Mouse (Mus musculus): Measurements from ENCODE around the gene Tmem119. TPM values are rescaled to one million over a fixed set of nuclear protein-coding genes. Genes with fewer than 3 reads are reported as not detected.
A peak's percentile ranks its signal among the peaks of the same experiment; 100 is the strongest.

Gene Tmem119
- 112 and 131 TPM in 2 replicates for polyA plus RNA-seq (2014; fragmentation: Nextera tagmentation; extraction: Ambion mirVana)

DNA sequence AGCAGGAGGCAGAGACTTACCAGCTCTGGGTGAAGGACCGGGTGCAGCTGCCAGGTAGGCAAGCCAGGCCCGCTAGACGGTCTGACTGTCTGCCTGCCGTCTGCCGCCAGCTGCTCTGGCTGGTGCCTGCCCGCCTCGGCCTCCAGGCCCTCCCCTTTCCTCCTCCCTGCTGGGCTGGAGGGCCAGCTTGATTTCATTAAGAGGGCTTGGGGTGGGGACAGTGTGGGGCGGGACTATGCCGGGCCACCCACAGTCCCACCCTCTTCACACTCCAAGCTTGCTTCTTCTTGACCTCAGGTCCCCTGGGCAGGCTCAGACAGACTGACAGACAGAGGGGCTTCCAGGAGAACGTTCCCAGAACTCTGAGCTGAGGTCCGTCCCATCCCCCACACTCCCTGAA, at the start of gene Tmem119:
Gene Tmem119, minus strand, starts transcription at position 237 of the 400 bp plus-strand sequence.
- Histone ChIP-seq H3K9me3 (ENCODE audit: control insufficient read depth, low read length) (no peaks in the 10 kb centered on the region), H3K36me3 (ENCODE audit: control insufficient read depth, insufficient read depth, low read length) (peaks cover 1% of the 10 kb centered on the region; the same call in 1 of the 2 replicates), H3K4me2 (ENCODE audit: low read depth, severe bottlenecking) (peak within 1 kb of the TSS; percentile 91), H3K9ac (ENCODE audit: low read length) (peak within 1 kb of the TSS; percentile 66), H3K4me3 (ENCODE audit: low read depth, low read length) (peak within 1 kb of the TSS; percentile 57), H3K27ac (replicated peaks; ENCODE audit: low read depth, low read length) (peak within 1 kb of the TSS; percentile 93), H3K27me3 (ENCODE audit: control insufficient read depth, insufficient read depth, low read length) (no peaks in the 10 kb centered on the region), H3K4me1 (ENCODE audit: control insufficient read depth, insufficient read depth, low read length) (peaks cover 54% of the 10 kb centered on the region)
- ATAC-seq (ENCODE audit: insufficient number of reproducible peaks, low FRiP score, low TSS enrichment, low read depth) (peak; percentile 83), DNase-seq (ENCODE audit: low spot score) (peak; percentile 91)
- 0% methylated on average over 11 of the region's 11 CpGs for WGBS

DNA sequence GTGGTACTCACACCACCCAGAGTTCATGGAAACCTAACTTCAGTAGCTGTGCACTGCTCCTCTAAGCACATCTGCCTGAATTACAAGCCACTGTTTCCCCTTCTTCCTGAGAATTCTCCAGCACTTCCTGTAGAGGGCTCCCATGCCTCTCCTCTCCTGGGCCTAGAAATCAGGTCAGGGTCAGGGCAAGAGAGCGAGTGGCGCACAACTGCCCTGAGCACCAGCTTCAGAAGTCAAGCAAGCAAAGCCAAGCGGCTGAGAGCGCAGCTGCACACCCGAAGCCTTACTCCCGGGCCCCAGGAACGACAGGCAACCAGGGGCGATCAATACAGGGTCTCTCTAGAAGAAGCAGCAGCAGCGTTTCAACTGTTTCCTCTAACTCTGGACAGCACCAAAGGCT, 47.3 kb upstream of the Tmem119 start:
- DNase-seq (ENCODE audit: low spot score) (no peak), ATAC-seq (ENCODE audit: insufficient number of reproducible peaks, low FRiP score, low TSS enrichment, low read depth) (no peak)
- Histone ChIP-seq H3K36me3 (ENCODE audit: control insufficient read depth, insufficient read depth, low read length) (peaks cover 32% of the 10 kb centered on the region), H3K27ac (replicated peaks; ENCODE audit: low read depth, low read length) (no peak overlapping the region), H3K4me3 (ENCODE audit: low read depth, low read length) (no peak overlapping the region), H3K4me2 (ENCODE audit: low read depth, severe bottlenecking) (no peak overlapping the region), H3K4me1 (ENCODE audit: control insufficient read depth, insufficient read depth, low read length) (no peaks in the 10 kb centered on the region), H3K9me3 (ENCODE audit: control insufficient read depth, low read length) (no peaks in the 10 kb centered on the region), H3K9ac (ENCODE audit: low read length) (no peak overlapping the region), H3K27me3 (ENCODE audit: control insufficient read depth, insufficient read depth, low read length) (no peaks in the 10 kb centered on the region)
- WGBS = 89% methylated on average over 9 of the region's 9 CpGs

DNA sequence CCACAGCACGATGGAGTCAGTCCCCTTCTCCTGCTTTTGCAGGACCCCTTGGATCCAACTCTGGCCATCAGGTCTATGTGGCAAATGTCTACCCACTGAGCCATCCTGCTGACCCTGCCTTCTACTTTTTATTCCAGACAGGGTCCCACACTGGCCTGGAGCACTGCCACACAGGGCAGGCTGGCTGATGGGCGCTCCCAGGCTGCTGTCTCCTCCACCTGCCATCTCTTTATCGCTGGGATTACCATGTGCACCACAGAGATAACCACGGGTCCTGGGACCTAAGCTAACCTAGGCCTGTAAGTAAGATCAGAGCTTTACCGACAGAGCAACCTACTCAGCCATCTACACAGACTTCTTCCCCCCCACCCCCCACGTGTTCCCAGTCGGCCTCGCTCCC, 46.3 kb upstream of the Tmem119 start:
- no peaks in the 10 kb centered on the region for H3K9me3 ChIP-seq (ENCODE audit: control insufficient read depth, low read length)
- H3K36me3 ChIP-seq (ENCODE audit: control insufficient read depth, insufficient read depth, low read length) = peaks cover 32% of the 10 kb centered on the region
- no peak overlapping the region for H3K9ac ChIP-seq (ENCODE audit: low read length)
- H3K27ac ChIP-seq (replicated peaks; ENCODE audit: low read depth, low read length) = no peak overlapping the region
- no peak overlapping the region for H3K4me2 ChIP-seq (ENCODE audit: low read depth, severe bottlenecking)
- no peaks in the 10 kb centered on the region for H3K27me3 ChIP-seq (ENCODE audit: control insufficient read depth, insufficient read depth, low read length)
- H3K4me1 ChIP-seq (ENCODE audit: control insufficient read depth, insufficient read depth, low read length) = no peaks in the 10 kb centered on the region
- 84% methylated on average over 8 of the region's 8 CpGs for WGBS
- H3K4me3 ChIP-seq (ENCODE audit: low read depth, low read length) = no peak overlapping the region
- DNase-seq (ENCODE audit: low spot score) (no peak), ATAC-seq (ENCODE audit: insufficient number of reproducible peaks, low FRiP score, low TSS enrichment, low read depth) (no peak)

DNA sequence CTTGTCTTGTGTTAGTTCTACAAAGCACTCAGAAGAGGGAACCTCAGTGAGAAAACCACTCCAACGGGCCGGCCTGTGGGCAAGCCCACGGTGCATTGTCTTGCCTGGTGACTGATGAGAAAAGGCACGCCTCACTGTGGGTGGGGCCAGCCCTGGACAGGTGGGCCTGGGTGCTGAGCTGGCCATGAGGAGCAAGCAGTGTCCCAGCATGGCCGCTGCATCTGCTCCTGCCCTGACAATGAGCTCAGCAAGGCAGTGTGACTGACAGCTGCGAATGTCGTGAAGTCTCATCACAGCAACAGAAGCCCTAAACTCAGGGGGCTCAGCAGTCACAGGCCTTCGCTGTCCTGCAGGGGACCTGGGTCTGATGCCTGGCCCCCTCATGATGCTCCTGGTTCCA, 45.3 kb upstream of the Tmem119 start:
- no peak for ATAC-seq (ENCODE audit: insufficient number of reproducible peaks, low FRiP score, low TSS enrichment, low read depth)
- Histone ChIP-seq H3K9ac (ENCODE audit: low read length) (no peak overlapping the region), H3K4me2 (ENCODE audit: low read depth, severe bottlenecking) (no peak overlapping the region), H3K36me3 (ENCODE audit: control insufficient read depth, insufficient read depth, low read length) (peaks cover 32% of the 10 kb centered on the region), H3K4me3 (ENCODE audit: low read depth, low read length) (no peak overlapping the region), H3K27me3 (ENCODE audit: control insufficient read depth, insufficient read depth, low read length) (no peaks in the 10 kb centered on the region), H3K9me3 (ENCODE audit: control insufficient read depth, low read length) (no peaks in the 10 kb centered on the region), H3K27ac (replicated peaks; ENCODE audit: low read depth, low read length) (no peak overlapping the region), H3K4me1 (ENCODE audit: control insufficient read depth, insufficient read depth, low read length) (no peaks in the 10 kb centered on the region)
- 90% methylated on average over 8 of the region's 8 CpGs for WGBS
- no peak for DNase-seq (ENCODE audit: low spot score)

DNA sequence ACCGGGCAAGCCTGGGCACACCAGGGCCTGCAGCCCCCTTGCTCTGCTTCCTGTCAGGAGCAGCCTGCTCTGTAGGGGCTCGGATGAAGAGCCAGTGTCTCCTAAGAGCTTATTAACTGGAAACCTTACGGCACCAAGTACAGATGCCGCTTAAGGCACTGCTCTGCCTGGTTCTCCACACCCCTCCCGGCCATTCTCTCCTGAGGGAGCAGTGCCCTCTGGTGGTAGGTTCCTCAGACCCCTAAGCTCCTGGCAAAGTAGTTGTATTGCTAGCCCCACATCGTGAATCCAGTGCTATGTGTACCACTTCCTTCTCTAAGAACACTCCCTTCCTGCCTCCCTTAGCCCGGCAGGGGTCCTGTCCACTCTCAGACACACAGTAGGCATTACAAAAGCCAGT, 44.4 kb upstream of the Tmem119 start:
- WGBS = 67% methylated on average over 7 of the region's 7 CpGs
- H3K9ac ChIP-seq (ENCODE audit: low read length) = peak overlapping the region; percentile 13; the same call in 1 of the 2 replicates
- no peaks in the 10 kb centered on the region for H3K9me3 ChIP-seq (ENCODE audit: control insufficient read depth, low read length)

DNA sequence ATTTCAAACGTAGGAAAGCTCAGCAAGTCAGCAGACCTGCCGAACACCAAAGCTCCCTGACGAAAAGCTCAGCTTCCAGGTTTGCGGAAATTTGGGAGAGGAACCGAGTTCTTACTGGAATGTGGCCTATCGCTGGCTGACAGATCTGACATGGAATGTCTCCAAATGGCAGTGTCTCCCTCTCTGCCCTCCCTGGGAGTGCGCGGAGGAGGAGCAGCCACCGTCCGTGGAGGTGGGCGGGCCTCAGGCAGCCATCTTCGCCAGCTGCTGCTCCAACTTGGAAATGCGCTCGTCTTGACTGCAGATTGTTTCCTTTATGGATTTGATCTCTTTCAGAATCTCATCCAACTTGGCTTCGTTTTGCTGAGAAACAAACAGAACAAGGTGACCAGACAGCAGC, 43.8 kb upstream of the Tmem119 start:
- H3K27ac ChIP-seq (replicated peaks; ENCODE audit: low read depth, low read length) = no peak overlapping the region
- 78% methylated on average over 15 of the region's 15 CpGs for WGBS

More for the DNA sequence above, 44.4 kb upstream of the Tmem119 start:
- no peak overlapping the region for H3K4me3 ChIP-seq (ENCODE audit: low read depth, low read length)
- H3K4me2 ChIP-seq (ENCODE audit: low read depth, severe bottlenecking) = no peak overlapping the region
- no peak overlapping the region for H3K27ac ChIP-seq (replicated peaks; ENCODE audit: low read depth, low read length)
- H3K4me1 ChIP-seq (ENCODE audit: control insufficient read depth, insufficient read depth, low read length) = no peaks in the 10 kb centered on the region
- peak; percentile 72 for DNase-seq (ENCODE audit: low spot score)
- no peaks in the 10 kb centered on the region for H3K27me3 ChIP-seq (ENCODE audit: control insufficient read depth, insufficient read depth, low read length)
- H3K36me3 ChIP-seq (ENCODE audit: control insufficient read depth, insufficient read depth, low read length) = peaks cover 23% of the 10 kb centered on the region
- no peak for ATAC-seq (ENCODE audit: insufficient number of reproducible peaks, low FRiP score, low TSS enrichment, low read depth)

DNA sequence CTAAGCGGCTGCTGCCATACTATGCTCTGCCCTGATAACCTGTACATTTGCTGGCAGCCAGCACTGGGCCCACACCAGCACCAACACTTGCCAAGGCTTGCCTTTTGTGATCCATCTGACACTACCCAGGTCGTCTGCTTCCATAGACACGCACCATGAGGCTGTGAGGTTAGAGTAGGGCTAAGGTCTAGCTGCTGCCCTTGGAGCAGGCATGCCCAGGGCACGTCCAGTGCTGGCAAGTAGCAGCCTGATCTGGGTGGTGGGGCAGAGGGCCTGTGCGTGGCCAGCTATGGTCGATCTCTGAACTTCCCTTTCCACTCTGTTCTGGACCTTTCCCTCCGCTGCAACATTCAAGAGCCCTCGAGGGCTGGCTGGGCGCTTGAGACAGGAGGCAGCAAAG, 42.6 kb upstream of the Tmem119 start:
- Histone ChIP-seq H3K36me3 (ENCODE audit: control insufficient read depth, insufficient read depth, low read length) (peaks cover 15% of the 10 kb centered on the region; the same call in 1 of the 2 replicates), H3K9me3 (ENCODE audit: control insufficient read depth, low read length) (no peaks in the 10 kb centered on the region), H3K27ac (replicated peaks; ENCODE audit: low read depth, low read length) (no peak overlapping the region), H3K27me3 (ENCODE audit: control insufficient read depth, insufficient read depth, low read length) (no peaks in the 10 kb centered on the region), H3K4me3 (ENCODE audit: low read depth, low read length) (no peak overlapping the region), H3K9ac (ENCODE audit: low read length) (no peak overlapping the region), H3K4me1 (ENCODE audit: control insufficient read depth, insufficient read depth, low read length) (no peaks in the 10 kb centered on the region), H3K4me2 (ENCODE audit: low read depth, severe bottlenecking) (no peak overlapping the region)
- WGBS = 92% methylated on average over 9 of the region's 9 CpGs
- DNase-seq (ENCODE audit: low spot score) (no peak), ATAC-seq (ENCODE audit: insufficient number of reproducible peaks, low FRiP score, low TSS enrichment, low read depth) (no peak)

More for the DNA sequence above, 43.8 kb upstream of the Tmem119 start:
- Histone ChIP-seq H3K36me3 (ENCODE audit: control insufficient read depth, insufficient read depth, low read length) (peaks cover 18% of the 10 kb centered on the region; the same call in 1 of the 2 replicates), H3K9ac (ENCODE audit: low read length) (no peak overlapping the region), H3K4me3 (ENCODE audit: low read depth, low read length) (no peak overlapping the region), H3K4me1 (ENCODE audit: control insufficient read depth, insufficient read depth, low read length) (no peaks in the 10 kb centered on the region), H3K27me3 (ENCODE audit: control insufficient read depth, insufficient read depth, low read length) (no peaks in the 10 kb centered on the region), H3K4me2 (ENCODE audit: low read depth, severe bottlenecking) (no peak overlapping the region), H3K9me3 (ENCODE audit: control insufficient read depth, low read length) (no peaks in the 10 kb centered on the region)
- DNase-seq (ENCODE audit: low spot score) = no peak
- ATAC-seq (ENCODE audit: insufficient number of reproducible peaks, low FRiP score, low TSS enrichment, low read depth) = no peak

DNA sequence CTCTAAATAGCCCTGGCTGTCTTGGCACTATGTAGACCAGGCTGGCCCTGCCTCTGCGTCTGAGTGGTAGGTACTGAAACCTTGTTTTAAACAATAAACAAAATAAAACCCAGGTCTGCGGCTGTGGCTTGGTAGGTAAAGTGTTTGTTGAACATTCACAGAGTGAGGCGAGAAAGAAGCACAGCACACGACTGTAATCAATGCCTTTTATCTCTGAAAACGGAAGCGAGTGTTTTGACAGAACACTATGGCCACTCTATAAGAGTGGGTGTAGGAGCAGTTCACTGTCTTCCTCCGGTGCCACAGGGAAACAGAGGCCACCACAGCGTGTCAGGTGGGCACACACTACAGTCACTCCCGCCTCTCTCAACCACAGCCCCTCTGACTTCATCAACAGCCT, 41.9 kb upstream of the Tmem119 start:
- ATAC-seq (ENCODE audit: insufficient number of reproducible peaks, low FRiP score, low TSS enrichment, low read depth) = no peak
- no peak for DNase-seq (ENCODE audit: low spot score)
- 89% methylated on average over 9 of the region's 9 CpGs for WGBS
- Histone ChIP-seq H3K4me3 (ENCODE audit: low read depth, low read length) (no peak overlapping the region), H3K9me3 (ENCODE audit: control insufficient read depth, low read length) (no peaks in the 10 kb centered on the region), H3K4me2 (ENCODE audit: low read depth, severe bottlenecking) (no peak overlapping the region), H3K9ac (ENCODE audit: low read length) (no peak overlapping the region), H3K36me3 (ENCODE audit: control insufficient read depth, insufficient read depth, low read length) (peaks cover 15% of the 10 kb centered on the region; the same call in 1 of the 2 replicates), H3K27me3 (ENCODE audit: control insufficient read depth, insufficient read depth, low read length) (no peaks in the 10 kb centered on the region), H3K27ac (replicated peaks; ENCODE audit: low read depth, low read length) (no peak overlapping the region), H3K4me1 (ENCODE audit: control insufficient read depth, insufficient read depth, low read length) (no peaks in the 10 kb centered on the region)

Measured in limb, embryonic 11.5 days (tissue).